Mouse (Mus musculus): ENCODE measurements around the gene Hat1. TPM values are rescaled to one million over a fixed set of nuclear protein-coding genes. Genes with fewer than 3 reads are reported as not detected.

The Hat1 gene
- polyA plus RNA-seq, 1 experiment from 2014 or later, result 164 TPM

DNA sequence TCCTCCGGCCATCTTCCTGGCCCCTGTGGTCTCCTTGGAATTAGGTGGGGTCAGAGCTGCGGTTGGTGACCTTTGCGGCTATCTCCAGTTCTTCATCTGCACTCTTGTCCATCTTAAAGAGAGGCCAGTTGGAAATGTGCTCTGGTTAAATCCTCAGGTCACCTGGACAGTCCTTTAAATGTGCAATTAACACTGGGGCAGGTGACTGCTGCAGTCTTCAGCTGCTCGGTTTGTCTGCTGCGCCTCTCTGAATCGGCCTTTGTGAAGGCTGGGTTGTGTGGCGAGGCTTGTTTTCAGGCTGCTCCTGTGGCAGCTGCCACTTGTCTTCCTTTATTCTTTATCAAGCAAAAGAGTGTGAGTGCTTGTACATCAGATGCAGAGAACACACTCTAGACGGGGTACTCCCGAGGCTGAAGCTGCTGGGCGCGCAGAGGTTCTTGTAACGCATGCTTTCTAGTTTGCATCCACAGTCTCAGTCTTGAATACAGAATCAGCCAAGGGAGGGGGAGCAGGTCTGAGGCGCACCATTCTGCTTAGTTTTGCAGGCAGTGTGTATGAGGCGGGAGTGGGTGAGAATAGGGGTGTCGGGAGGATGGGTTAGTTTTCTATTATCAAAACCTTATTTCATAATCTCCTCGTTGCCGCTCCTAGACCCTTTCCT is 56.9 kb downstream of the Hat1 start:
- Histone ChIP-seq H3K4me3 (replicated peaks) (no peak overlapping the region), H3K9ac (no peak overlapping the region), H3K27me3 (peaks cover 39% of the 10 kb centered on the region), H3K4me1 (replicated peaks) (peaks cover 10% of the 10 kb centered on the region), H3K27ac (no peak overlapping the region), H3K9me3 (replicated peaks) (no peaks in the 10 kb centered on the region), H3K36me3 (peaks cover 12% of the 10 kb centered on the region), H3K4me2 (no peak overlapping the region)
- DNase-seq (no peak), ATAC-seq (ENCODE audit: low read depth) (no peak)
- 60% methylated on average over 17 of the region's 17 CpGs for WGBS (ENCODE audit: insufficient replicate concordance)

- WGBS (ENCODE audit: insufficient replicate concordance), result 5% methylated on average over 2 of the region's 2 CpGs
- DNase-seq, result no peak
Measured at GRCm38 (mm10) chr2:71449604-71450003, 60.8 kb downstream of the Hat1 start.

GRCm38 (mm10) chr2:71451761-71452160 is 63.0 kb downstream of the Hat1 start:
- Histone ChIP-seq H3K9ac (0 out of 2 replicates have a peak overlapping the region, but pooled peaks have one; percentile 80), H3K4me1 (replicated peaks) (peaks cover 48% of the 10 kb centered on the region), H3K4me3 (replicated peaks) (no peak overlapping the region), H3K9me3 (replicated peaks) (no peaks in the 10 kb centered on the region), H3K27ac (no peak overlapping the region; the same call in 1 of the 2 replicates), H3K27me3 (peaks cover 25% of the 10 kb centered on the region), H3K4me2 (no peak overlapping the region), H3K36me3 (no peaks in the 10 kb centered on the region)
- DNase-seq (no peak), ATAC-seq (ENCODE audit: low read depth) (no peak)
- WGBS (ENCODE audit: insufficient replicate concordance), result 55% methylated on average over 5 of the region's 5 CpGs

More at GRCm38 (mm10) chr2:71449604-71450003, 60.8 kb downstream of the Hat1 start:
- H3K9me3 ChIP-seq (replicated peaks), result no peaks in the 10 kb centered on the region
- no peak overlapping the region for H3K4me2 ChIP-seq
- H3K27me3 ChIP-seq, result peaks cover 39% of the 10 kb centered on the region
- H3K36me3 ChIP-seq, result no peaks in the 10 kb centered on the region
- H3K9ac ChIP-seq, result no peak overlapping the region
- no peak for ATAC-seq (ENCODE audit: low read depth)
- H3K4me1 ChIP-seq (replicated peaks), result peaks cover 31% of the 10 kb centered on the region
- no peak overlapping the region for H3K27ac ChIP-seq
- no peak overlapping the region for H3K4me3 ChIP-seq (replicated peaks)

GRCm38 (mm10) chr2:71453161-71453916 is 64.6 kb downstream of the Hat1 start, which contains the start of gene Metap1d:
Metap1d (plus strand) TSS chr2:71453276.
- ATAC-seq (ENCODE audit: low read depth) (peak; percentile 93), DNase-seq (peak; percentile 94)
- Histone ChIP-seq H3K4me2 (peak within 1 kb of the TSS; percentile 79), H3K27ac (peak within 1 kb of the TSS; percentile 84), H3K4me3 (replicated peaks) (peak within 1 kb of the TSS; percentile 79), H3K4me1 (replicated peaks) (peaks cover 59% of the 10 kb centered on the region), H3K27me3 (peaks cover 13% of the 10 kb centered on the region), H3K9ac (peak within 1 kb of the TSS; percentile 80), H3K36me3 (no peaks in the 10 kb centered on the region), H3K9me3 (replicated peaks) (no peaks in the 10 kb centered on the region)
- WGBS (ENCODE audit: insufficient replicate concordance), result under 1% methylated on average over 61 of the region's 61 CpGs

GRCm38 (mm10) chr2:71453917-71454260 is 65.1 kb downstream of the Hat1 start:
- Histone ChIP-seq H3K36me3 (no peaks in the 10 kb centered on the region), H3K4me3 (replicated peaks) (peak overlapping the region; percentile 79), H3K27ac (peak overlapping the region; percentile 84), H3K4me2 (peak overlapping the region; percentile 79), H3K27me3 (peaks cover 8% of the 10 kb centered on the region), H3K4me1 (replicated peaks) (peaks cover 65% of the 10 kb centered on the region), H3K9ac (peak overlapping the region; percentile 80), H3K9me3 (replicated peaks) (no peaks in the 10 kb centered on the region)
- no peak for DNase-seq
- no peak for ATAC-seq (ENCODE audit: low read depth)
- 27% methylated on average over 4 of the region's 4 CpGs for WGBS (ENCODE audit: insufficient replicate concordance)

DNA sequence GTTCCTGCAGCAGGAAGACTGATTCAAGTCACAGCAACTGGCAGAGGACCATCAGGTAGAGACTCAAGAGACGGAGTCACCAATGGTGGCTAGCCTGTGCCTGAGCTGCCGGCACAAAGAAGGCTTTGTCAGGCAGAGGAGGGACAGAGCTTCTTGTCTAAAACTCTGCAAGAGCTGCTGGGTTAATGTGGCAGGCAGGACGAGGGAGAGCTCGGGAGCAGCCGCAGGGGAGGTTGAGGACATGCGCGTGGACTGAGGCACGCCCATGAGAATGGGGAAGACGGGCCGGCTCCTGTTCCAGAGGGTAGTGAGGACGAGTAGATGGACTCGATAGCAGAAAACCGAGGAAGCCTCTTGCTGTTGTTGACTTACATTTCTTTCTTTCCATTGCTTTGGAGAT is 69.9 kb downstream of the Hat1 start:
- peak overlapping the region; percentile 94 for H3K27ac ChIP-seq
- DNase-seq (no peak), ATAC-seq (ENCODE audit: low read depth) (no peak)
- no peak overlapping the region for H3K4me3 ChIP-seq (replicated peaks)
- no peak overlapping the region for H3K4me2 ChIP-seq
- H3K4me1 ChIP-seq (replicated peaks), result peaks cover 89% of the 10 kb centered on the region
- H3K27me3 ChIP-seq, result no peaks in the 10 kb centered on the region
- no peaks in the 10 kb centered on the region for H3K9me3 ChIP-seq (replicated peaks)
- WGBS (ENCODE audit: insufficient replicate concordance), result 72% methylated on average over 13 of the region's 13 CpGs
- no peak overlapping the region for H3K9ac ChIP-seq
- peaks cover 4% of the 10 kb centered on the region; the same call in 1 of the 2 replicates for H3K36me3 ChIP-seq

DNA sequence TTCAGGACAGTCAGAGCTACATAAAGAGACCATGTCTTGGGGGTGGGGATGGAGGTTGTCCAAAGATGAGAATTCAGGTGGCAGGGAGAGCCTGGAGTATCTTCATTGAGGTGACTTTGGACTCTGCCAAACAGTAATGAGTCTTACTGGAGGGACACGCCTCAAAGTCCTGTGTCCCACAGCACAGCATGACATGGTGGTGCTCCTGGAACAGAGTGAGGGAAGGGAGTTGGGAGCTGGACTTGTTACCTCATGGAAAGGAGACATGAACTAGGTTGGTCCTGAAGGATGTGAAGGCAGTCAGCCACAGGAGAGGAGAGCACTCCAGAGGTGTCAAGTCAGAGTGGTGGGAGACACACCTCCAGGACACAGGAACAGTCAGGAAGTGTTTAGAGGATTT is 70.9 kb downstream of the Hat1 start:
- Histone ChIP-seq H3K27me3 (no peaks in the 10 kb centered on the region), H3K4me3 (replicated peaks) (no peak overlapping the region), H3K4me1 (replicated peaks) (peaks cover 90% of the 10 kb centered on the region), H3K9ac (peak overlapping the region; percentile 7; the same call in 1 of the 2 replicates), H3K36me3 (peaks cover 6% of the 10 kb centered on the region; the same call in 1 of the 2 replicates), H3K27ac (peak overlapping the region; percentile 94), H3K9me3 (replicated peaks) (no peaks in the 10 kb centered on the region), H3K4me2 (0 out of 2 replicates have a peak overlapping the region, but pooled peaks have one; percentile 13)
- DNase-seq (no peak), ATAC-seq (ENCODE audit: low read depth) (no peak)
- 86% methylated on average over 1 of the region's 1 CpGs for WGBS (ENCODE audit: insufficient replicate concordance)

DNA sequence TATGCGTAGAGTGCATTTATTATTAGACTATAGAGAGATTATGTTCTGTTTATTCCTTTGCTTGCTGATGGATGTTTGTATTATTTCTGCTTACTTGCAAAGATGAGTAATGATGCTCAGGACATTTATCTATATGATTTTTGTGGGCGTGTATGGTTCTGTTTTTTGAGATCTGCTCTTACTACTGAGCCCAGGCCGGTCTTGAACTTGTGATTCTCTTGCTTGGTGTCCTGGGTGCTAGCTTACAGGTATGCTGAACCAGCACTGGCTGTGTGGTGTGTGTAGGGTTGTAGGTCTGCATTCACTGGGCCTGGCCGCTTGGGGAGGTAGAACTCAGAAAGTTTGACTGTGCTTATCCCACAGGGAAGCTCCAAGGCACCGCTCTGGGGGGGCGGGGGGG is 72.4 kb downstream of the Hat1 start:
- H3K4me1 ChIP-seq (replicated peaks), result peaks cover 90% of the 10 kb centered on the region

GRCm38 (mm10) chr2:71461589-71461988 is 72.8 kb downstream of the Hat1 start:
- Histone ChIP-seq H3K4me3 (replicated peaks) (peak overlapping the region; percentile 35), H3K27ac (peak overlapping the region; percentile 94), H3K9ac (peak overlapping the region; percentile 65)

More for the DNA sequence above, 72.4 kb downstream of the Hat1 start:
- peak overlapping the region; percentile 65 for H3K9ac ChIP-seq
- no peaks in the 10 kb centered on the region for H3K9me3 ChIP-seq (replicated peaks)
- H3K36me3 ChIP-seq, result peaks cover 6% of the 10 kb centered on the region; the same call in 1 of the 2 replicates
- peak overlapping the region; percentile 68 for H3K4me2 ChIP-seq
- H3K27ac ChIP-seq, result peak overlapping the region; percentile 94
- H3K27me3 ChIP-seq, result no peaks in the 10 kb centered on the region
- peak overlapping the region; percentile 35 for H3K4me3 ChIP-seq (replicated peaks)
- 37% methylated on average over 6 of the region's 6 CpGs for WGBS (ENCODE audit: insufficient replicate concordance)
- DNase-seq, result peak; percentile 45
- ATAC-seq (ENCODE audit: low read depth), result peak; percentile 55

DNA sequence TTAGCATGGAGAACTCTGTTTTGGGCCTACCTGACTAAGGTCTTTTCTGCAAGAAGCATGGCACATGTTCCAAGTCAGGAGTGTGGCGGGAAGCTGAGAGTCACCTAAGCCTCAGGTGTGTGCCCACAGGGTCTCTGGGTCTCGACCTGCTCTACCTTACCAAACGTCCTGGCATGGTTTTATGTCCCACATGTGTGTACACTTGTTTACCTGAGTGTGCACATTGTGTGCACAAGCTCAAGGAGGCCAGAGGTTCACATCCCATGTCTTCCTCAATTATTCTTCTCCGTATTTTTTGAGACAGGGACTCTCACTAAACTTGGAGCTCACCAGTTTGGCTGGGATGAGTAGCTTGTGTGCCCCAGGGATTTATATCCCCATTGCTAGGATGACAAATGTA is 73.3 kb downstream of the Hat1 start:
- WGBS (ENCODE audit: insufficient replicate concordance), result 35% methylated on average over 4 of the region's 4 CpGs
- ATAC-seq (ENCODE audit: low read depth), result peak; percentile 4; the same call in 1 of the 2 replicates
- peak overlapping the region; percentile 64 for H3K9ac ChIP-seq

More at GRCm38 (mm10) chr2:71461589-71461988, 72.8 kb downstream of the Hat1 start:
- H3K27me3 ChIP-seq, result no peaks in the 10 kb centered on the region
- ATAC-seq (ENCODE audit: low read depth) (peak; percentile 99), DNase-seq (peak; percentile 86)
- no peaks in the 10 kb centered on the region for H3K9me3 ChIP-seq (replicated peaks)
- H3K4me1 ChIP-seq (replicated peaks), result peaks cover 86% of the 10 kb centered on the region
- H3K4me2 ChIP-seq, result peak overlapping the region; percentile 68
- 16% methylated on average over 6 of the region's 7 CpGs for WGBS (ENCODE audit: insufficient replicate concordance)
- peaks cover 6% of the 10 kb centered on the region; the same call in 1 of the 2 replicates for H3K36me3 ChIP-seq

GRCm38 (mm10) chr2:71462553-71462952 is 73.8 kb downstream of the Hat1 start:
- Histone ChIP-seq H3K9ac (peak overlapping the region; percentile 64), H3K27ac (peak overlapping the region; percentile 94)

More for the DNA sequence above, 73.3 kb downstream of the Hat1 start:
- peaks cover 84% of the 10 kb centered on the region for H3K4me1 ChIP-seq (replicated peaks)
- H3K9me3 ChIP-seq (replicated peaks), result no peaks in the 10 kb centered on the region
- H3K4me2 ChIP-seq, result peak overlapping the region; percentile 68
- H3K4me3 ChIP-seq (replicated peaks), result peak overlapping the region; percentile 35
- H3K27ac ChIP-seq, result peak overlapping the region; percentile 94
- peaks cover 6% of the 10 kb centered on the region; the same call in 1 of the 2 replicates for H3K36me3 ChIP-seq
- DNase-seq, result no peak
- H3K27me3 ChIP-seq, result no peaks in the 10 kb centered on the region

More at GRCm38 (mm10) chr2:71462553-71462952, 73.8 kb downstream of the Hat1 start:
- 49% methylated on average over 3 of the region's 3 CpGs for WGBS (ENCODE audit: insufficient replicate concordance)
- peak; percentile 50 for DNase-seq
- Histone ChIP-seq H3K27me3 (no peaks in the 10 kb centered on the region), H3K4me2 (peak overlapping the region; percentile 68), H3K36me3 (peaks cover 6% of the 10 kb centered on the region; the same call in 1 of the 2 replicates), H3K4me1 (replicated peaks) (peaks cover 84% of the 10 kb centered on the region), H3K9me3 (replicated peaks) (no peaks in the 10 kb centered on the region), H3K4me3 (replicated peaks) (0 out of 2 replicates have a peak overlapping the region, but pooled peaks have one; percentile 35)
- no peak for ATAC-seq (ENCODE audit: low read depth)
